Mouse (Mus musculus): Measurements from ENCODE around the gene Ncs1. TPM values are rescaled to one million over a fixed set of nuclear protein-coding genes. Genes with fewer than 3 reads are reported as not detected.

Gene Ncs1
- 106 and 108 TPM in 2 replicates for polyA plus RNA-seq (2016; fragmentation: Nextera tagmentation; extraction: Ambion mirVana)

DNA sequence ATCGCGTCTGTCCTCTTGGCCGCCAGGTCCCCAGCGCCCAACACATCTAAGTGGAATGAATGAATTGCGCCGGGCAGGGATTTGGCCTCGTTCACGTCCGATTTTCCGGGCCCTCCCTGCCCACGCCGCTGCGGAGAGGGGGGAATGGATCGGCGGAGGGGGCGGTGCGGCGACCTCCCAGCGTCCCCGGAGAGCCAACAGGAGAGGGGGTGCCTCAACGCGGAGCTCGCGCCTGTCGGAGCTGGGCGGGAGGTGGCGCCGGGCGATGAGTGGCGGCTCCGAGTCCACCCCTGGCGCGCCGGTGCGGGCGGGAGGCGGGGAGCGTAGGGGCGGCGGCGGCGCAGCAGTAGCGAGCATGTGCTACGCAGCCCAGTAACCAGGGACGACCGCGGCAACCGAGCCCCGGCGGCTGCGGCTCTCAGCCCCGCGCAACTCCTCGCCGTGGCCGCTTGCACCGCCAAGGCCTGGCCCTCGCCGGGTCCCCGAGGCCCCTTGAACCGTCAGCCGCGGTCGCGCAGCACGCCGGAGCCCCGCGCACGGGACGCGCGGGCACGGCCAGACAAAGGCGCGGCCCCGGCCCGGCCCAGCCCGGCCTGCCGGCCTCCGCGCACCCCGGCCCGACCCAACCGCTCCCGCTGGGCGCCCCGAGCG lies at the start of gene Ncs1:
Gene Ncs1, plus strand, starts transcription at position 333 of the 651 bp plus-strand sequence.
- H3K27me3 ChIP-seq (replicated peaks): peaks cover 12% of the 10 kb centered on the region
- peaks cover 43% of the 10 kb centered on the region for H3K4me1 ChIP-seq
- peak within 1 kb of the TSS; percentile 81 for H3K27ac ChIP-seq
- H3K36me3 ChIP-seq: peaks cover 14% of the 10 kb centered on the region; the same call in 1 of the 2 replicates
- peak; percentile 73 for ATAC-seq (ENCODE audit: low FRiP score, low read depth)
- WGBS: under 1% methylated on average over 72 of the region's 89 CpGs
- H3K4me2 ChIP-seq (replicated peaks): peak within 1 kb of the TSS; percentile 83
- peak within 1 kb of the TSS; percentile 93 for H3K9ac ChIP-seq
- no peaks in the 10 kb centered on the region for H3K9me3 ChIP-seq
- peak within 1 kb of the TSS; percentile 90 for H3K4me3 ChIP-seq

DNA sequence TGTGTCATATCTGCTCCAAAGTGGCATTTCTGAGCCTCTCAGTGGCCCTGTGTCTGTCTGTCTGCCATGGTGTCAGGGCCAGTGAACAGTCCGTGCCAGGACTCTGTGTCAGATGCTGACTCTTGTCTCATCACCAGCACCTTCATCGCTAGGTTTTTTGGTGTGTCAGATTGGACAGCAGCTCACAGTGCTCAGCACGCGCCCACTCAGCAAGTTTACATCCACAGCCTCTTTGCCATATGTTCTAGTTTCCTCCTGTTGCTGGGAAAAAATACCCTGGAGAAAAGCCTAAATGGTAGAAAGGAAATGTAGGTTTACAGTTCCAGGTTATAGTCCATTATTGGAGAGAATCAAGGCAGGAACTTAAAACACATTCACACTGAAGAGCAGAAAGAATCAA lies 47.0 kb upstream of the Ncs1 start:
- H3K4me2 ChIP-seq (replicated peaks): no peak overlapping the region
- H3K27me3 ChIP-seq (replicated peaks): no peaks in the 10 kb centered on the region
- H3K36me3 ChIP-seq: peaks cover 35% of the 10 kb centered on the region
- no peak overlapping the region for H3K27ac ChIP-seq
- ATAC-seq (ENCODE audit: low FRiP score, low read depth): no peak
- H3K9me3 ChIP-seq: no peaks in the 10 kb centered on the region
- H3K4me1 ChIP-seq: no peaks in the 10 kb centered on the region
- H3K9ac ChIP-seq: no peak overlapping the region
- H3K4me3 ChIP-seq: no peak overlapping the region
- WGBS: 95% methylated on average over 4 of the region's 4 CpGs

DNA sequence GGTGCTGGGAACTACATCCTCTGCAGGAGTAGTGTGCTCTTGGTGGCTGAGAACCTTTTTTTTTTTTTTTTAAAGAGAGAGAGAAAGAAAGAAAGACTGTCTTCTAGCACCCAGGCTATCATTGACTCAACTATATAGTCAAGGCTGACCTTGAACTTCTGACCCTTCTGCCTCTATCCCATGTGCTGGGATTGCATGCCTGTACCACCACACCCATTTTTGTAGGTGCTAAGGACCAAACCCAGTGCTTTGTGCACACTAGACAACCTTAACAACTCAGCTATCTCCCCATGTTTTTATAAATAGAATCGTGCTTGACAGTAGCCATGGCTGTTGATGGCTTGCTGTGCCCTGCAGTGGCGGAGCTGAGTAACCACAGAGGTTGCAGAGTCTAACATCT lies 45.6 kb upstream of the Ncs1 start:
- Histone ChIP-seq H3K9me3 (no peaks in the 10 kb centered on the region), H3K4me3 (no peak overlapping the region), H3K4me2 (replicated peaks) (no peak overlapping the region), H3K27ac (no peak overlapping the region), H3K4me1 (no peaks in the 10 kb centered on the region), H3K27me3 (replicated peaks) (no peaks in the 10 kb centered on the region), H3K36me3 (peaks cover 30% of the 10 kb centered on the region), H3K9ac (no peak overlapping the region)
- ATAC-seq (ENCODE audit: low FRiP score, low read depth): no peak
- 92% methylated on average over 2 of the region's 2 CpGs for WGBS

DNA sequence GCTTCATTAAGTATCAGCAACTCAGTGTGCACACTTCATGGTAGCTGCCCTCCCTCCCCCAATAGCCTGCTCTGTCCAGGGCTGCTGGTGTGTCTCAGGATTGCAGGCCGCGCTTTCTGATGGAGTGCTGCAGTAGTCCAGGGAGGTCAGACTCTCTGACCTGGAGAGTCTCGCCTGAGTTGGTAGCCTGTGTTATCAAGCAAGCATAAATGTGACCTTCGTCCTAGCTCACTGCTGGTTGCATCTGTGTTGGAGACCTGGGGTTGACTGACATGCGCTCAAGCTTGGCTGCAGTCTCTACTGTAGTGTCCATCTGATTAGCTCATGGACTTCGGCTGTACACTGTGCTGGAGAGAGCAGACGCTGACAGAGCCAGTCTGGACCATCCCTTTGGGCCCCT lies 43.8 kb upstream of the Ncs1 start:
- WGBS: 80% methylated on average over 7 of the region's 7 CpGs
- no peaks in the 10 kb centered on the region for H3K9me3 ChIP-seq
- ATAC-seq (ENCODE audit: low FRiP score, low read depth): no peak

DNA sequence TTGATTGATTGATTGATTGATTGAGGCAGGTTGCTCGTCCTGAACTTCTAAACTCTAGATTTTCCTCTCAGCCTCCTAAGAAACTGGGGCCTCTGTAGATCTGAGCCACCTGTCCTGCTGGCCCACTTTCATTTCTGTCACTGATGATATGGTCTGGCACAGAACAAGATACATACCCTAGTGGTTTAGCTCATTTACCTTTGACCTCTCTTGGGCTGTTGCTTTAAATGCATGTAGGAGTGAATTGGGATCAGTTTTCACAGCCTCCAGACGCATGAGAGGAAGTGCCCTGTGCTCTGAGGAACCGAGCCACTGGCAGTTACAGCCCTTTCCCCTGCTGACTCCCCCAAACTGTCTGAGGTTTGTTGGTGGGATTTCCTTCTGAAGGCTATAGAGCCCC lies 43.3 kb upstream of the Ncs1 start:
- Histone ChIP-seq H3K4me2 (replicated peaks) (no peak overlapping the region), H3K4me3 (no peak overlapping the region), H3K36me3 (peaks cover 18% of the 10 kb centered on the region), H3K27me3 (replicated peaks) (no peaks in the 10 kb centered on the region), H3K27ac (no peak overlapping the region), H3K9ac (no peak overlapping the region), H3K4me1 (peaks cover 12% of the 10 kb centered on the region; the same call in 1 of the 2 replicates), H3K9me3 (no peaks in the 10 kb centered on the region)
- ATAC-seq (ENCODE audit: low FRiP score, low read depth): no peak
- WGBS: 30% methylated on average over 3 of the region's 3 CpGs

More for the DNA sequence above, 43.8 kb upstream of the Ncs1 start:
- Histone ChIP-seq H3K27ac (no peak overlapping the region), H3K36me3 (peaks cover 22% of the 10 kb centered on the region), H3K9ac (no peak overlapping the region), H3K4me2 (replicated peaks) (no peak overlapping the region), H3K4me3 (no peak overlapping the region), H3K27me3 (replicated peaks) (no peaks in the 10 kb centered on the region), H3K4me1 (peaks cover 8% of the 10 kb centered on the region; the same call in 1 of the 2 replicates)

GRCm38 (mm10) chr2:31202956-31203355 lies 42.7 kb upstream of the Ncs1 start:
- H3K36me3 ChIP-seq: peaks cover 14% of the 10 kb centered on the region

DNA sequence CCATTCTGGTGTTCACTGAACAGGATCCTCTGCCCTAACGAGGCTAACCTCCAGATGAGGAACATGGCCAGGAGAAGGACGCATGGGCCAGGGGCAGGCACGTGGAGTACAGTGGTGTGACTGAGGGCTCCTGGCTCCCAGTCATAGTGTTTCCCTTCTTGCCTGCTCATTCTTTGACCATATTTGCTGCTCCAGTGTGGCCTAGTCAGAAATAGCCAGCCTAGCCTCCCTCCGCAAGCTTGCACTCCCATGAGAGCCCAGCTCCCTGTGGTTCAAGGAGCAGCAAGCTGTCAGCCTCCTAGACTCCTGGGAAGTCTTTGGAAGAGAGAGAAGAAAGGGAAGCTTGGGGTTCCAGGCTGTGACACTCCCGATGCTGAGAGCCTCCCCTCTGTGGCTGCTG lies 40.9 kb upstream of the Ncs1 start:
- peaks cover 12% of the 10 kb centered on the region; the same call in 1 of the 2 replicates for H3K4me1 ChIP-seq
- H3K9ac ChIP-seq: no peak overlapping the region
- H3K9me3 ChIP-seq: no peaks in the 10 kb centered on the region
- H3K4me3 ChIP-seq: no peak overlapping the region
- no peak for ATAC-seq (ENCODE audit: low FRiP score, low read depth)
- no peak overlapping the region for H3K4me2 ChIP-seq (replicated peaks)
- H3K27me3 ChIP-seq (replicated peaks): no peaks in the 10 kb centered on the region
- 82% methylated on average over 5 of the region's 5 CpGs for WGBS
- no peak overlapping the region for H3K27ac ChIP-seq
- peaks cover 17% of the 10 kb centered on the region for H3K36me3 ChIP-seq

More at GRCm38 (mm10) chr2:31202956-31203355, 42.7 kb upstream of the Ncs1 start:
- no peaks in the 10 kb centered on the region for H3K9me3 ChIP-seq
- H3K27ac ChIP-seq: no peak overlapping the region
- H3K4me2 ChIP-seq (replicated peaks): no peak overlapping the region
- no peak overlapping the region for H3K4me3 ChIP-seq
- 83% methylated on average over 4 of the region's 4 CpGs for WGBS
- no peaks in the 10 kb centered on the region for H3K27me3 ChIP-seq (replicated peaks)
- H3K4me1 ChIP-seq: peaks cover 12% of the 10 kb centered on the region; the same call in 1 of the 2 replicates
- ATAC-seq (ENCODE audit: low FRiP score, low read depth): no peak
- no peak overlapping the region for H3K9ac ChIP-seq

DNA sequence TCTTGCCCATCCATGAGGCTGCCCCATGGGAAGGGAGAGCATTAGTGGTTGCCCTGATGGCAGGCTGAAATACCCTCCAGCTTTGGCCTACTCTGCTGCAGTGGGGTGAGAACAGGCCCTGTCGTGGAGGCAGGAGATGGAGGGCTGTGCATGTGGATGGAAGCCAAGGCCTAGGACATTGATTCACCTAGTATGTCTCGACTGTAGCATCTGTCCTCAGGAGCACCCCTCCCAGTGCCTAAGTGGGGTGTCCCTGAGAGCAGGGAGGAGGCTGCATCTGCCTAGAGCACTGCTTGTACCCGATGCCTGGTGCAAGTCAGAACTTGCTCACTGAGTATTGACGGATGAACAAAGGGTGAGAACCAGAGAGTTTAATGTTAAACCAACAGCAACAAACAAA lies 39.4 kb upstream of the Ncs1 start:
- H3K27ac ChIP-seq: no peak overlapping the region
- H3K4me1 ChIP-seq: peaks cover 16% of the 10 kb centered on the region
- ATAC-seq (ENCODE audit: low FRiP score, low read depth): no peak

DNA sequence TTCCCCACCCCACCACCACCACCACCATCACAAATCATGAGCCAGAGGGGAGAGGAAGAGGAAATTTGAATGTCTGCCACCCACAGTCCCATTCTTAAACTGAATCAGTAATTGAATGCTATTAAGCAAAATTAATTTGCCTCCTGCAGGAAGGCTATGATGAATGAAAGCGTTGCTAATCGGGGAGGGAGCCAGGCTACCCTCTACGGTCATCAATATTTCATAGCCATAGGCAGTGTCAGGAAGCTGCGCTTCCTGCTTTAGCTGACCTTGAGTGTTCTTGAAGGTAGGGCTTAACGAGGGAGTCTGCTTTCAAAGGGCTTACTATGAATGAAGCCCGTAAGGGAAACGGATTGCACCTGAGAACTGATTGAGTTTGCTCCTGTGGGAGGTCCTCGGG lies 38.7 kb upstream of the Ncs1 start:
- 53% methylated on average over 8 of the region's 8 CpGs for WGBS
- H3K27ac ChIP-seq: no peak overlapping the region

More for the DNA sequence above, 39.4 kb upstream of the Ncs1 start:
- H3K36me3 ChIP-seq: peaks cover 29% of the 10 kb centered on the region
- no peaks in the 10 kb centered on the region for H3K9me3 ChIP-seq
- 86% methylated on average over 4 of the region's 4 CpGs for WGBS
- no peak overlapping the region for H3K4me2 ChIP-seq (replicated peaks)
- H3K27me3 ChIP-seq (replicated peaks): no peaks in the 10 kb centered on the region
- no peak overlapping the region for H3K9ac ChIP-seq
- no peak overlapping the region for H3K4me3 ChIP-seq

GRCm38 (mm10) chr2:31208544-31209142 lies 37.0 kb upstream of the Ncs1 start:
- ATAC-seq (ENCODE audit: low FRiP score, low read depth): no peak
- H3K9ac ChIP-seq: no peak overlapping the region
- H3K9me3 ChIP-seq: no peaks in the 10 kb centered on the region
- H3K36me3 ChIP-seq: peaks cover 42% of the 10 kb centered on the region
- no peak overlapping the region for H3K27ac ChIP-seq
- peaks cover 17% of the 10 kb centered on the region for H3K4me1 ChIP-seq
- H3K4me2 ChIP-seq (replicated peaks): no peak overlapping the region
- H3K4me3 ChIP-seq: no peak overlapping the region
- 93% methylated on average over 13 of the region's 13 CpGs for WGBS
- H3K27me3 ChIP-seq (replicated peaks): no peaks in the 10 kb centered on the region

More for the DNA sequence above, 38.7 kb upstream of the Ncs1 start:
- no peak for ATAC-seq (ENCODE audit: low FRiP score, low read depth)
- Histone ChIP-seq H3K4me2 (replicated peaks) (no peak overlapping the region), H3K36me3 (peaks cover 32% of the 10 kb centered on the region), H3K9ac (no peak overlapping the region), H3K9me3 (no peaks in the 10 kb centered on the region), H3K4me3 (no peak overlapping the region), H3K27me3 (replicated peaks) (no peaks in the 10 kb centered on the region), H3K4me1 (peaks cover 17% of the 10 kb centered on the region)

- WGBS: 95% methylated on average over 4 of the region's 4 CpGs
- Histone ChIP-seq H3K9ac (no peak overlapping the region), H3K36me3 (peaks cover 51% of the 10 kb centered on the region), H3K27ac (no peak overlapping the region), H3K4me1 (peaks cover 17% of the 10 kb centered on the region), H3K27me3 (replicated peaks) (no peaks in the 10 kb centered on the region), H3K9me3 (no peaks in the 10 kb centered on the region), H3K4me2 (replicated peaks) (no peak overlapping the region), H3K4me3 (no peak overlapping the region)
- no peak for ATAC-seq (ENCODE audit: low FRiP score, low read depth)
Observed at GRCm38 (mm10) chr2:31209525-31209924, 36.1 kb upstream of the Ncs1 start.

DNA sequence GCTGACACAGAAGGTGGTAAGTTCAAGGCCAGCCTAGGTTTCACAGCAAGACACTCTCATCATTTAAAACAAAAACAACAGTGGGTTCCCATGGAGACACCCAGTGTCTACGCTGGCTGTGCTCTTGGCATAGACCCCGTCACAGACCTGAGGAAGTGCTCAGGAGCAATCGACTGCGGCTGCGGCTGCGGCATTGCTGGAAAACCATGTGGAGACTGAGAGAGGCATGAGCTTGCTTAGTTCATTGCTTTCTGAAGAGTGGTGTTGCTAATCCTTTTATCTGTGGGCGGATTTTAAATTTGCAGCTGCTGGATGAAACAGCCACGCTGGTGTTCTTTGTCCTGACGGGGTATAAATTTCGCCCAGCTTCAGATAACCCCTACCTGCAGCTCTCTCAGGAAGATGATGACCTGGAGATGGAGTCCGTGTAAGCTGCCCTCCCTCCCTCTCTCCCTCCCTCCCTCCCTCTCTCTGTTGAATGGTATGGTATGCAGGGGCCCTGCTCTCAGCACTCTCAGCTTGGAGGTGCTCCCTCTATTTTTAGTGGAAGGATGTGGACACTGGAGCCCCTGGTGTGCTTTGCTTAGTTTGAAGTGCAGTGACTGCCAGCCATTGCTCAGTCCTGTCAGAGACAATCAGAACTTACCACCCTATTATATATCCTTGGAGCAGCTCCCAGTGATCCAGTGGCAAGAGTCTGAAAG lies 35.3 kb upstream of the Ncs1 start:
- Histone ChIP-seq H3K9me3 (no peaks in the 10 kb centered on the region), H3K27me3 (replicated peaks) (no peaks in the 10 kb centered on the region), H3K4me2 (replicated peaks) (no peak overlapping the region), H3K4me3 (no peak overlapping the region), H3K27ac (no peak overlapping the region), H3K36me3 (peaks cover 59% of the 10 kb centered on the region), H3K4me1 (peaks cover 17% of the 10 kb centered on the region), H3K9ac (no peak overlapping the region)
- ATAC-seq (ENCODE audit: low FRiP score, low read depth): no peak
- WGBS: 72% methylated on average over 11 of the region's 11 CpGs
